Mouse (Mus musculus) liver, embryonic 14.5 days (tissue): ENCODE data around the gene Hbq1a.

Experiments used
- CTCF ChIP-seq: IDR thresholded peaks from 2 replicates; pipeline ENCODE4 v1.5.1; 2016; ENCODE audit warnings: antibody characterized with exemption, low read depth, control low read depth
- EP300 ChIP-seq: IDR thresholded peaks from 2 replicates; pipeline ENCODE4 v1.6.1; 2016; ENCODE audit warnings: antibody characterized with exemption, low read depth

- TF ChIP-seq CTCF (no peak), EP300 (no peak)
These were observed 1.6 kb downstream of the Hbq1a start for GRCm38 (mm10) chr11:32301506-32301905.
